Mouse (Mus musculus) heart, embryonic 15.5 days (tissue): Measurements from ENCODE around the gene Kif6. TPM values are rescaled to one million over a fixed set of nuclear protein-coding genes. Genes with fewer than 3 reads are reported as not detected.

Experiments
- ATAC-seq: fragments of 200-750 bp; cut with Nextera tagmentation; replicated peaks from 2 replicates; pipeline ENCODE4 v1.8.0; 2017; ENCODE audit warnings: low read depth, moderate TSS enrichment; ENCODE audit not compliant: insufficient number of reproducible peaks, insufficient read depth, low FRiP score
- H3K27ac ChIP-seq: fragments of 300-500 bp; sonication (generic); 2 replicates; pipeline ENCODE4 v1.5.1; 2015; ENCODE audit warnings: mild to moderate bottlenecking, inconsistent platforms
- H3K27me3 ChIP-seq: fragments of 300-500 bp; sonication (generic); 2 replicates; pipeline ENCODE4 v1.6.1; 2015; ENCODE audit warnings: inconsistent platforms
- H3K36me3 ChIP-seq: fragments of 300-500 bp; sonication (generic); 2 replicates; pipeline ENCODE4 v1.6.1; 2015; ENCODE audit warnings: mild to moderate bottlenecking, inconsistent platforms
- H3K4me1 ChIP-seq: fragments of 300-500 bp; sonication (generic); replicated peaks from 2 replicates; pipeline ENCODE4 v1.6.1; 2015; ENCODE audit warnings: inconsistent platforms
- H3K4me2 ChIP-seq: fragments of 300-500 bp; sonication (generic); 2 replicates; pipeline ENCODE4 v1.6.1; 2015; ENCODE audit warnings: inconsistent platforms, mild to moderate bottlenecking, moderate library complexity
- H3K4me3 ChIP-seq: fragments of 300-500 bp; sonication (generic); 2 replicates; pipeline ENCODE4 v1.5.1; 2015; ENCODE audit warnings: mild to moderate bottlenecking, inconsistent platforms
- H3K9ac ChIP-seq: fragments of 300-500 bp; sonication (generic); 2 replicates; pipeline ENCODE4 v1.6.1; 2015; ENCODE audit warnings: mild to moderate bottlenecking, inconsistent platforms
- H3K9me3 ChIP-seq: fragments of 300-500 bp; sonication (generic); replicated peaks from 2 replicates; pipeline ENCODE4 v1.6.1; 2016; ENCODE audit warnings: inconsistent platforms
- WGBS: fragments of 180-500 bp; shearing (Covaris S2); methylation state at CpG from one replicate; pipeline ENCODE4 v1.1.7; 2015; ENCODE audit warnings: mixed read lengths; 5-methylcytosine and 5-hydroxymethylcytosine counted together
- polyA plus RNA-seq: library from polyadenylated mRNA; unstranded; fragments of >200 nt; fragmentation: Nextera tagmentation; extraction: Ambion mirVana; gene quantifications from 2 replicates; pipeline ENCODE4 v1.2.1, GENCODE M21; 2015

Gene Kif6
- polyA plus RNA-seq, 1 experiment from 2014 or later: 1.9 TPM

DNA sequence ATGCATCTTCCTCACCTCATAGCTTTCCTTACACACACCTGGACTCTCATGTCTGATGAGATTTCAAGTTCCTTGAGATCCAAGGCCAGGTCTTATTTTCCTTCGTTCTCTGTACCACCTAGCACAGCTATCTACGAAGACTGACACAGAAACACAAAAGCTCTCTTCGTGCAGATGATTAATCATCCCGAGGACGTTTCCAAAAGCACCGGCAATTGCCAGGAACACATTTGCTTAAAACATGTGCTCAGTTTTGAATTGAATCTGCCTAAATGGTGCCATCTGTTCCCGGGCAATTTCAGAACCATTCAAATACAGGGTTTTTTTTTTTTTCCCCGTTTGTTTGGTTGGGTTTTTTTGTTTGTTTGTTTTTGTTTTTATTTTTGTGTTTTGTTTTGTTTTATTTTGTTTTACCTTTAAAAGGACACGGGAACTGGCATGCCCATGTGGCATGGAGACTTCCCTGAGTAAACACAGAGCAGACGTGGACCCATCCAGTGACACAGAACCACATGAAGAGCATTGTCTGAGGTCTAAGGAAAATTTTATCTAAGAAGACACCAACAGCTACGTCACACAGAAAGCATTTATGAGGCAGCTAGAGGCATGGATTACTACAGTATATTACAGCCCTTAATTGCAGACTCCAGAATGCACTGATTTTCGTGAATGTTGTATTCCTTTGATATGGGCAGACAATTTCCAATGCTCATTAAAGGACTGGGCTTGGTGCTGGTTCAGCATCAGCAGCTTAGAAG lies 88.7 kb downstream of the Kif6 start:
- no peak for ATAC-seq
- no peaks in the 10 kb centered on the region for H3K36me3 ChIP-seq
- H3K27ac ChIP-seq: no peak overlapping the region
- H3K27me3 ChIP-seq: no peaks in the 10 kb centered on the region
- no peaks in the 10 kb centered on the region for H3K9me3 ChIP-seq
- 69% methylated on average over 12 of the region's 12 CpGs for WGBS
- H3K4me1 ChIP-seq: no peaks in the 10 kb centered on the region
- H3K4me2 ChIP-seq: no peak overlapping the region
- no peak overlapping the region for H3K4me3 ChIP-seq
- H3K9ac ChIP-seq: no peak overlapping the region

DNA sequence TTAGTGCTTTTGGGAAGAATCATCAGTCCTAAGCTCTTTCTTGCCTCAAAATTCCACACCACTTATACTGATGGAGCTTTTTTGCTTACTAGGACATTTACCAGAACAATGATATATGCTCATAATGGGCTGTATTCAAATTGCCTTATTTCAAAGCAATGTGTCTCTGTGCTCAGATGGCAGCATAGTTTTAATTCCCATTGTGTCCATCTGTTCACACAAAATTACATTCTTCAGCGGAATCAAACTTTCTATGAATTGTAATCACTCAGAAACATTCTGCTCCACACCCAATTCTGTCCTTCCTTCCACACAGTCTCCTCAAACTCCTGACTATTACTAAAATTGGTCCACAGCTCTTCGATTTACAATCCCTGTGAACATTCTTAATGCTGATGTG lies 94.3 kb downstream of the Kif6 start:
- no peaks in the 10 kb centered on the region for H3K9me3 ChIP-seq
- H3K36me3 ChIP-seq: no peaks in the 10 kb centered on the region
- H3K9ac ChIP-seq: no peak overlapping the region
- WGBS: 76% methylated on average over 2 of the region's 2 CpGs
- no peak overlapping the region for H3K4me3 ChIP-seq
- H3K27ac ChIP-seq: no peak overlapping the region
- H3K4me1 ChIP-seq: no peaks in the 10 kb centered on the region
- no peak for ATAC-seq
- H3K4me2 ChIP-seq: no peak overlapping the region
- H3K27me3 ChIP-seq: no peaks in the 10 kb centered on the region

DNA sequence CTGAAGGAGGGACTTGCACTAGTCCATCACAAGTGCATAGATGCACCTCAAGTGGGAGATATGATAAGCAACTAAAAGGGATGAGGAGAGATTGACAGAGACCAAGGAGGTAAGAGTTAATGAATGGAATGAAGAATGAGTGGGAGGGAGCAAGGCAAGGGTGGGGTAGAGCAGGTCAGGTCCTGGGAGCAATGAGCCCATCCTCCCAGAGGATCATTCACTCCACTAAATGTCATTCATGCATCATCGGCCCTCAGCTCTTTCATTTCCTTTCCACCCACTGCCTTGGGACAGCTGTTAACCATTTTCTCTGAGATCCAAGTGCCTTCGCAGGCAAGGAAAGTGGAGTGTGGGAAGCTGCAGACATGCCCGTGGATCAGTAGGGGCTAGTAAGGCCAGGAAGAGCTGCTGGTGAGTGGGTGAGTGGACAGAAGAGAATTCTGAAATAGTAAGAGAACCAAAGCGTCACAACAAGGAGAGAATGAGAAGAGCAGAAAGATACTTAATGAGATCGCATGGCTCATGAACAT lies 95.2 kb downstream of the Kif6 start:
- H3K9ac ChIP-seq: no peak overlapping the region
- H3K36me3 ChIP-seq: no peaks in the 10 kb centered on the region
- no peak overlapping the region for H3K4me3 ChIP-seq
- no peaks in the 10 kb centered on the region for H3K4me1 ChIP-seq
- no peak overlapping the region for H3K4me2 ChIP-seq
- H3K27me3 ChIP-seq: no peaks in the 10 kb centered on the region
- ATAC-seq: no peak
- no peaks in the 10 kb centered on the region for H3K9me3 ChIP-seq
- H3K27ac ChIP-seq: no peak overlapping the region
- 72% methylated on average over 5 of the region's 5 CpGs for WGBS

DNA sequence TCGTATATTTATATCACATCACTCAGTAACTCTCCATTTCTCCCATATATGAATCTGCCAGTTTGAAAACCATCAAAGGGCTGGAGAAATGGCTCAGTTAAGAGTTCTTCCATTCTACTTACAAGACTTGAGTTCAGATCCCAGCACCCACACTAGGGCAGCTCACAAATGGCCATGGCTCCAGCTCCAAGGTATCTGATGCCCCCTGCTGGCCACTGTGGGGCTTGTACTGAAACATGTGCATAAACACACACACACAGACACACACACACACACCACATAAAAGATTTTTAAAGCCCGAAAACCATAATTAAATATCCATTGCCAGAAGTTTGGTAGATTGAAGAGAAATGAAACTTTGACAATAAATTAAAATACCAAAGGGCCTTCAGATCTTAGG lies 111.3 kb downstream of the Kif6 start:
- Histone ChIP-seq H3K27ac (no peak overlapping the region), H3K27me3 (no peaks in the 10 kb centered on the region), H3K36me3 (no peaks in the 10 kb centered on the region), H3K4me1 (peaks cover 2% of the 10 kb centered on the region; the same call in 1 of the 2 replicates), H3K9ac (no peak overlapping the region), H3K4me2 (no peak overlapping the region), H3K9me3 (no peaks in the 10 kb centered on the region), H3K4me3 (no peak overlapping the region)
- no peak for ATAC-seq
- WGBS: 89% methylated on average over 2 of the region's 2 CpGs

DNA sequence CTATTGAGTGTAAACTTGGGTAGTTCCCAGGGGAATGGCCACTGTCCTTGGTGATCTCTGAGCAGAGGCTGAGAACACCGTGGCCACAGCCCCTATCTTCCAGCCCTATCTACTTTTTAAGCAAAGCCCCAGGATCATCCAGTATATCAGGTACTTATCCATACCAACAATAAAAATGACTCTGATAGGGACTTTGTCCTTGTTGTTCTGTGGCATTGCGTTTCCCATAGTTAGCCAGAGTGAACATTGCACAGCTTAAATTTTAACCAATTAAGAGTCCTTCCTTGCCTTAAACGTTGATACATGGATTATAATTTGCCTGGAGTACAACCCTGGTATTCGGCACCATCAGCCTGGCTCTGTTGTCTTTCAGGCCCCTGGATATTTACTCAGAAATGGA lies 112.0 kb downstream of the Kif6 start:
- no peak overlapping the region for H3K4me2 ChIP-seq
- H3K36me3 ChIP-seq: no peaks in the 10 kb centered on the region
- no peak for ATAC-seq
- no peak overlapping the region for H3K9ac ChIP-seq
- H3K27me3 ChIP-seq: no peaks in the 10 kb centered on the region
- H3K9me3 ChIP-seq: no peaks in the 10 kb centered on the region
- 74% methylated on average over 4 of the region's 4 CpGs for WGBS
- no peak overlapping the region for H3K4me3 ChIP-seq
- H3K27ac ChIP-seq: no peak overlapping the region
- H3K4me1 ChIP-seq: peaks cover 2% of the 10 kb centered on the region; the same call in 1 of the 2 replicates

DNA sequence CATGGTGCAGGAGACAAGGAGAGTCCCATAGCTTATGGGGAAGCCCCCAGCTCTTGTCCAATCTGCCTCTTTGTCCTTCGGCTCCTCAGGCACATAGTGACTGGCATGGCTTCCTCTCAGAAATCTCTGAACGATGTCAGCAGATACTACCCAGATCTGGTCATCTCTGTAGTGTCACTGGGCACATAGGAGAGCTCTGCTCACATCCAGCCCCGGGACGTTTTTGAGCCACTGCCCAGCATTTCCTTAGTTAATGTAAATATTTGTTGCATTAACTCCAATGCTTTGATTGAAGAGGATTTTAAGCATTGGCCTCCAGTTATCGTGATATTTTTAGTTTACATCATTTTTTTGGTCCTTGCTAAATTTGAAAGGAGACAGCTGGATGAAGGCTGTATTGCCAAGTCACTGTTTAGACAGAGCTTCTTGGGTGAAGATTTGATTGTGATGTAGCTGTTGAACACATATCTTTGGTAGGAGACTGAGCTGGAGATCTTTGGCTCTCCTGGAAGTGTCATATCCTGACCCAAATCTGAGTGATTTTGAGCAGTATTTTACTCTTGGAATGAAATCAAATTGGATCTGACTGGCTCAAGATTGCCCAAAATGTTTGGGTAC lies 112.6 kb downstream of the Kif6 start:
- H3K9ac ChIP-seq: no peak overlapping the region
- no peak overlapping the region for H3K27ac ChIP-seq
- H3K4me1 ChIP-seq: peaks cover 2% of the 10 kb centered on the region; the same call in 1 of the 2 replicates
- no peak overlapping the region for H3K4me2 ChIP-seq
- H3K4me3 ChIP-seq: no peak overlapping the region
- WGBS: 60% methylated on average over 5 of the region's 5 CpGs
- H3K9me3 ChIP-seq: no peaks in the 10 kb centered on the region
- H3K36me3 ChIP-seq: no peaks in the 10 kb centered on the region
- no peak for ATAC-seq
- no peaks in the 10 kb centered on the region for H3K27me3 ChIP-seq

DNA sequence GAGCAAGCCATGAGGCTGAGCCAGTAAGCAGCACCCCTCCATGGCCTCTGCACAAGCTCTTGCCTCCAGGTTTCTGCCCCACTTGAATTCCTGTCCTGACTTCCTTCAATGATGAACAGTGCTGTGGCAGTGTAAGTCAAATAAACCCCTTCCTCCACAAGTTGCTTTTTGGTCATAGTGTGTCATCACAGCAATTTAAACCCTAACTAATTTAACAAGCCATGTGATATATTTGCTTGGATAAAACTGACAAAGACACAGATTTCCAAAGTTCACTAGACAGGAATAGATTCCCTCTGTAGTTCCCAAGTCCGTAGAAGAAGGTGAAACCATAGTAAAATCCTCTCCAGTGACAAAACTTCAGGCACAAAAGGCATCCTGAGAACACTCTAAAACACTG lies 114.9 kb downstream of the Kif6 start:
- no peaks in the 10 kb centered on the region for H3K9me3 ChIP-seq
- H3K4me2 ChIP-seq: no peak overlapping the region
- no peak for ATAC-seq
- no peak overlapping the region for H3K27ac ChIP-seq
- H3K36me3 ChIP-seq: no peaks in the 10 kb centered on the region
- peaks cover 2% of the 10 kb centered on the region; the same call in 1 of the 2 replicates for H3K4me1 ChIP-seq
- H3K27me3 ChIP-seq: no peaks in the 10 kb centered on the region
- no peak overlapping the region for H3K4me3 ChIP-seq
- no peak overlapping the region for H3K9ac ChIP-seq
- WGBS: 71% methylated on average over 1 of the region's 1 CpGs

DNA sequence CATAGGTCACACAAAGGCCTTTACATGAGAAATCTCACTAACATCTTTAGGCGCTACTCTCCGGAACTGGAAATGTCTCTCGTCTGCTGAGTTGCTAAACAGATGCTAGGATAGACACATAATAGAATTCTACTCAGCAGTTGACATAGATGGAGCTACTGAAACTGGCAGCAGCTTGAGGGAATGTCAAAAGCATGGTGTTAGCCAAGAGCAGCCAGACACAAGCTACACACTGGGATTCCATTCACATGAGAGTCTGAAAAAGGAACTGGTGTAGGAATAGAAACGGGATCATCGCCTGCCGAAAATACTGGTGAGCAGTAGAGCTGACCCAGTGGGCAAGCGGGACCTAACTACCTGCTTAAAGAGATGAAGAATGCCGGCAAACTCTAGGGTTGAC lies 117.8 kb downstream of the Kif6 start:
- H3K4me1 ChIP-seq: peaks cover under 1% of the 10 kb centered on the region; the same call in 1 of the 2 replicates
- H3K4me3 ChIP-seq: no peak overlapping the region
- no peaks in the 10 kb centered on the region for H3K9me3 ChIP-seq
- 0 out of 2 replicates have a peak overlapping the region, but pooled peaks have one; percentile 13 for H3K27ac ChIP-seq
- no peak for ATAC-seq
- no peak overlapping the region for H3K4me2 ChIP-seq
- WGBS: 77% methylated on average over 8 of the region's 8 CpGs
- H3K27me3 ChIP-seq: no peaks in the 10 kb centered on the region
- H3K36me3 ChIP-seq: no peaks in the 10 kb centered on the region
- H3K9ac ChIP-seq: no peak overlapping the region

DNA sequence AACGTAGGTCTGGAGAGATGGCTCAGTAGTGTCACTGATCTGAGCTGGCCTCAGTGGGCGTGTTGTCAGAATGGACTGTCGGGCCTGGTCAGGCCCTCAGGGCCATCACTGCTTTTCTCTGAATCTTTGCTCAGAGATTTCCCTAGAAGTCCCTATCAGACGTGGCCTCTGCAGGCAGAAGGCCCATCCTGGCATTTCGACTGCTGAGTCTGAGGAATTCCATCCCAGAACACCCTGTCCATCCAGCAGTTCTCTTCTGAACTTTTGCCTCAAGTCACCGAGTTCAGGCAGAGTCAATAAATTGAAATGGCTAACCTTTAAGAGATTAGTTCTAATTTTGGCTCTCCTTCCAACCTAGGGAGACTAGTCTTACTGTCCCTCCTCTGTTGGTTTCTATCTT lies 119.1 kb downstream of the Kif6 start:
- H3K36me3 ChIP-seq: no peaks in the 10 kb centered on the region
- no peak overlapping the region for H3K27ac ChIP-seq
- no peaks in the 10 kb centered on the region for H3K9me3 ChIP-seq
- H3K27me3 ChIP-seq: no peaks in the 10 kb centered on the region
- no peak overlapping the region for H3K4me2 ChIP-seq
- ATAC-seq: no peak
- WGBS: 65% methylated on average over 6 of the region's 6 CpGs
- no peak overlapping the region for H3K4me3 ChIP-seq
- peaks cover 14% of the 10 kb centered on the region for H3K4me1 ChIP-seq
- H3K9ac ChIP-seq: no peak overlapping the region

DNA sequence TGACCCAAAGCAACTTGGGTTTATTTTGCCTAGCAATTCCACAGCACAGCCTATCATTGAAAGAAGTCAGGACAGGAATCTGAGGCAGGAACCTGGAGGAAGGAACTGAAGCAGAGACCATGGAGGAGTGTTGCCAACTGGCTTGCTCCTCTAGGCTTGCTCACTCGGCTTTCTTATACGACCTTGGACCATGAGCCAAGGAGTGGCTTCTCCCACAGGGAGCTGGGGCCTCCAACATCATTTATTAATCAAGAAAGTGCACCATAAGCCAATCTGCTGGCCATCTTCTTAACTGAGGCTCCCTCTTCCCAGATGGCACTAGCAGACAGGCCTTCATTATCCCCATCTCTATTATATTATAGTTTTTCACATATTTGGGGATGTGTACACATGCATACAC lies 119.8 kb downstream of the Kif6 start:
- H3K4me3 ChIP-seq: no peak overlapping the region
- WGBS: 85% methylated on average over 2 of the region's 2 CpGs
- no peaks in the 10 kb centered on the region for H3K9me3 ChIP-seq
- no peaks in the 10 kb centered on the region for H3K27me3 ChIP-seq
- H3K4me2 ChIP-seq: no peak overlapping the region
- no peak overlapping the region for H3K27ac ChIP-seq
- H3K36me3 ChIP-seq: no peaks in the 10 kb centered on the region
- H3K9ac ChIP-seq: no peak overlapping the region
- ATAC-seq: no peak
- peaks cover 20% of the 10 kb centered on the region for H3K4me1 ChIP-seq

DNA sequence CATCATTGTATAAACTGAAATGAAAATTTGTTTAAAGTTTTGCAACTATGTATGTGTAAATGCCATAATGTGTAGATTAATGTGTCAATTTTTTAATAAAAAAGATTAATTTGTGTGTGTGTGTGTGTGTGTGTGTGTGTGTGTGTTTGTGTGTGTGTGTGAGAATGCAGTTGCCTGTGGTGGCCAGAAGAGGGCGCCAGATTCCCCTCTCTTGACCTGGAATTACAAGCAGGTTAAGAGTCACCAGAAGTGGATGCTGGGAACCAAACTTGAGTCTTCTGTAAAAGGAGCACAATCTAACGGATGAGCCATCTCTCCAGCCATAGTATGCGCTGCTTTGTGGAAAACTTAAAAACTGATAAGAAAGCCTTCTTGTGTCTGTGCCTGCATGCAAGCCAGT lies 121.4 kb downstream of the Kif6 start:
- no peak overlapping the region for H3K4me2 ChIP-seq
- no peaks in the 10 kb centered on the region for H3K27me3 ChIP-seq
- no peak overlapping the region for H3K4me3 ChIP-seq
- peaks cover 25% of the 10 kb centered on the region for H3K4me1 ChIP-seq
- H3K9me3 ChIP-seq: no peaks in the 10 kb centered on the region
- H3K36me3 ChIP-seq: no peaks in the 10 kb centered on the region
- H3K27ac ChIP-seq: no peak overlapping the region
- 66% methylated on average over 3 of the region's 3 CpGs for WGBS
- no peak overlapping the region for H3K9ac ChIP-seq
- ATAC-seq: no peak
